Mouse (Mus musculus) neutrophil, adult 5-6 weeks (primary cell): ENCODE measurements around the gene 6030458C11Rik. TPM values are rescaled to one million over a fixed set of nuclear protein-coding genes. Genes with fewer than 3 reads are reported as not detected.

Experiments used
- ATAC-seq: fragments of 151-379, 151-347 bp; 2 replicates; pipeline ENCODE4 v1.8.0; 2017; ENCODE audit warnings: mild to moderate bottlenecking, moderate TSS enrichment; ENCODE audit not compliant: insufficient number of reproducible peaks, poor library complexity, low FRiP score, severe bottlenecking; ENCODE audit errors: extremely low read depth
- total RNA-seq: library from RNA; stranded (forward); fragments of 200-1000 nt; gene quantifications from 2 replicates; pipeline ENCODE4 v1.2.3, GENCODE M21; 2017

The 6030458C11Rik gene
- 12.9 and 17.7 TPM in 2 replicates for total RNA-seq

DNA sequence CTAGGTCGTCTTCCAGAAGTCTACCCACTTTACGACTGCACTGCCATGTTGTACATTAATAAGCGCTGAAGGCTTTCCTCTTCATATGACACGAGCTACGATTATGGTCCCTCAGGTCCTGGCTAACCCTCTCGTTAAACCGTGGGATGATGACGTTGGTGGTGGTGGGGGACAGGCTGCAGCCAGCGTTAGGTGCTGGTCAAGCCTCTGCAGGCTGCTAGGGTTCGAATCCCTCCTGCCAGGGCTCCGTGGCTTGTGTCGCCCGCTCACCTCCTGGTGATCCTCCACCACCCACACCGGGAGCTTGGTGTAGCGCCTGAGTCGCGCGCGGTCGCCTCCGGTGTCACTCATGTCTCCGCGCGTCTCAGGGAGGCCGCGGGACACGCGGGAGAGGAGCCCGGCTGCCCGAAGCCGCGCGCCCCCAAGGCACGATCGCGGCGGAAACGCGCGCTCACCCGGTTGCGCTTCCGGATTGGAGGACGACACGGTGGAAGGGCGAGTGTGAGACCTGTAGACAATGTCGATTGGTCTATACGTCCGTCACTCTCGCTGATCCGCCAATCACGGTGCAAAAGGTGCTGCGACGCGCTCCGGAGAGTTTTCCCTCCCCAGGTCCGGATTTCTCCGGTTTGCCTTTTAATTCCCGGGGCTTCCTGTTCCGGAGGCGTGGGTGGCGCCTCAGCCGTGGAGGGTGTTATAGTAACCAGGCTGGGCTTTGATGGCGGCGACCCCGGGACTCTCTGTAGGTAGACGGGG, at the start of gene 6030458C11Rik, which contains the start of gene Drosha:
6030458C11Rik (minus strand) TSS at position 453 of the 756 bp plus-strand sequence.
Drosha (plus strand) TSS at position 619 of the 756 bp plus-strand sequence.
- peak; percentile 99 for ATAC-seq

DNA sequence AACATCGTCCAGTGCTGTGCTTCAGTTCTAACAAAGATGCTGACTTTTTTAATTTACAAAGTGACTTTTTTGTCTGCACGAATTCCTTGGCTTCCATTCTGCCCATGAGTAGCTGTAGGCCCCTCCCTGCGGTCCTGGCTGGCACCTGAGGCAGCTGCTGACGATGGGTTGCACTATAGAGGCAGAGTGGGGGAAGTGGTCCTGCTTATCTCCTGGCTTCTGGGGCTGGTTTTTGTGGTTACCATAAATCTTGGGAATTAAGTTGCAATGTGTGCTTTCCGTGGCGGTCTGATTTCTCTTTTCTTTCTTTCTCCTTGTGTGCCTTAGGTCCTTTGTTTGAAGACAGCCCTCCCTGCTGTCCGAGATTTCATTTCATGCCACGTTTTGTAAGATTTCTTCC, 42.8 kb upstream of the 6030458C11Rik start:
- ATAC-seq, result no peak

DNA sequence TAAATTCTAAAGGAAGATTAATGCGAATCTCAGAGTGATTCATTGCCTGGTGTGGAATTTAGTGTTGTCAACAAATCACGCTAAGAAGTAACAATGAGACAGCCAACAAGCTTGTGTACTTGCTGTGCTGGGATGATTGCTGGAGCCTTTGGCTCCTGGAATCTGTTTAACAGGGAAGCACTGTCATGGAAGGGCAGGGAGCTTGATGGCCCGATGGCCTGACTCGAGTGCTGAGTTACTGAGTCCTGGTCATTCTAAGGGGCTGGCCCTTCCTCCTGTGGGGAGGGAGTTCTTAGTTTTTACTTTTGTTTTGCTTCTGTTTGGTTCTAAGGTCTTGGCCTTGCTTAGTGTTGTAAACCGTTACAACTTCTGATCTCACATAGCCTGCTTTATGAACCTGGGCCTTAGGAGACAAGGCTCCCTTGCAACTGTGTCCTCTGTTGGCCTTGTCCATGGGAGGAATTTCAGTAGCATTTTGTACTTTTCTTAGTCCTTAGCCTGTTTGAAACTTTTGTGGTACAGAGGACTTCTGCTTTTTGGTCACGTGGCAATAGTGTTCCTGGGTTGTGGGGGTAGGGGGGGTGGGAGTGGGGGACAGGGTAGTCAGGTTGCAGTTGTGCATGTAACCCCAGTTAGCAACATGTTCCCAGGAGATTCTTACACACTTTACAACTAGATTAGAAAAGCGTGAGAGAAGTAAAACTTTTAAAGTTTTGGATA, 41.3 kb upstream of the 6030458C11Rik start:
- ATAC-seq, result peak; percentile 30; the same call in 1 of the 2 replicates

DNA sequence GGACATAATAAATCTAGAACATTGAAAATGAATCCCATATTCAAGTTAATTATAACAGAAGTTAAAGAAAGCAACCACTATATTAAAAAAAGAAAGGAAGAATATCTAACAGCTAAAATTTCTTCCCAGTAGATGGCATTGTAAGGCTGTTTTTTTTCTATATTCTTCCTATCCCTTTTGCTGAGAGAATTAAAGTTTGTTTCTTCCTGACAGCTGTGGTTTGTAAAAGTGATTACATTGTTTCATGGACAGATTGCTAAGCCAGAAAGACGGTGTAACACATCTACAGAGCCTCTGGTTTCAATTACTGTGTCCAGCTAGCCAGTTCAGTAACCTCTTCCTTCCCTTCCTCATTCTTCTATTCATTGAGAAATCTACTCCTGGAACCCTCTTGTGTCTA, 39.2 kb upstream of the 6030458C11Rik start:
- no peak for ATAC-seq

DNA sequence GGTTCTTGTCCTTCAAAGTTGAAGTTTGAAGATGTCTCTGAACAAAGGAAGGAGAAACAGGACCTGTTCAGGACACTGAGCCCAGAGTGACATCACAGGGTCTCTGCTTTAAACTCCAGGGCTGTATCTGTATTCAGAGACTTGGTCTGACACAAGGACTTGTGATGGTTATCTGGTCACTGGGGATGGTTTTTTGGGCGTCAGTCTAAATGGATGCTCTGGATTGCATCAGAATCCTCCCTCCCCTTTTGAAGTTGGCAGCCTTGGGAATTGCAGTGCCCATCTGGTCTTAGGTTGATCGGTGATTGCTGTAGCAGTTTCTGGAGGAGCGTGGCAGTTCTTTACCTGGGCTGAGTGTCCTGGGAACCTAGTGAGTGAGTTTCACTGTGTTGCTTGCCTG, 37.6 kb upstream of the 6030458C11Rik start:
- ATAC-seq, result no peak

DNA sequence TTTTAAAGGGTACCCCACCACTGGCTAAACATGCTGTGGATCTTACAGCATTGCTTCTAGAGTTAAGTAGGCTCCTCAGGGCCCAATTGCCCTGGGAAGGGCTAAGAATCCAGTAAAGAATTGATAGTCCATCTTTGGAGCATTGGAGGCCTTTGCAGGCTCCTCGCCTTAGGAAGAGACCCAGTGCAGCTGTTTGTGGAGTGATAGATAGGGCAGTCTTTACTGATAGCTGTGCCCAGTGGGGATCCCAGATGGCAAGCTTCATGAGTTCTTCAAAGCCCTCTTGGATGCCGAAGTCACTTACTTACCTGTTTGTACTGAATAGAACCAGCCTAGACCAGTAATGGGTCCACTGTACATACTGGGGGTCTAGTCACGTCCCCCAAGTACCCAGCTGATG, 34.2 kb upstream of the 6030458C11Rik start:
- ATAC-seq, result no peak

DNA sequence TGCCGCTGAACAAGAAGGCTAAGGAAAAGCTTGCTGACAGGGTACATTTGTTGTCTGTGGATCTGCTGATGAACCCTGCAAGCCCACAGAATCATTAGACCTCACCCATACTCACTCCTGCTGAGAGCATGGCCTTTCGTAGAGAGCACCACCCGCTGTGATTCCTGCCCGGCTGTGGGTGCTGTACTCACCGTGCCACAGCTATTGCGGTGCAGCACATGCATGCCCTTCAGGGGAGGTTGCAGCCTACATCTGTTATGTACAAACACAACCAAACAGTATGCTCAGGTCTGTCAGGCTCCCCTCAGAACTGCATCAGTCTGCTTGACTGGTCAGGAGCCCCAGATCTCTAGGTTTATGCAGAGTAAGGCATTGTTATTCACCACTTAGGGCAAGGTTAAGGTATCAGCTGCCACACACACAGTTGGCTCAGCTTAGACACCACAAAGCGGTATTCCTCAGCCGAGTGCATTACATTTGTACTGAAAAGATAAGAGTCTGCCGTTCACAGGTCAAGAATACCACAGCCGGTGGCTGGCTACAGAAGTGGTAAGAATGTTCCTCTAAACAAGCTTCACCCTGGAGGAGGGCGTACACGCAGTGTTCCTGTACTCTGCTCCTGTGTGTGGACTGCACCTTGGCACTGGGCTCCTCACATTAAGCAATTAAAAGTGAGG, 33.5 kb upstream of the 6030458C11Rik start:
- ATAC-seq, result no peak

DNA sequence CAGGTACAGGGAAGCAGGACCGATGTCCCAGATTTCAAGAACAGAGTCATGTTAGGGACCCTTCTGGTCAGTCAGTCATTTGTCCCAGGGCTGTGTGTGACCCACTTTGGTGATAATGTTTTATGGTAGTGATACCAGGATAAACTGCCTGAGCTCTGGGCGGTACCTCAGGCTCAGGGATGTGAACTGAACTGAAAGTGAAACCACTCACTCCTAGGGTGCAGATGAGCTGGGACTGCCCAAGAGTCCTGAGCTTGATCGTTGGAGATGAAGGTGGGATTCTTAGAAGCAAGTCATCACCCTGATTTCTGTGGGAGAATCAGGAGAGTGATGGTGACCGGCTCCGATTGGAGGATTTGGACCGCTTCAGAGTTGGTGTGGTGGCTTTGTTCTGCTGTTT, 32.3 kb upstream of the 6030458C11Rik start:
- no peak for ATAC-seq

DNA sequence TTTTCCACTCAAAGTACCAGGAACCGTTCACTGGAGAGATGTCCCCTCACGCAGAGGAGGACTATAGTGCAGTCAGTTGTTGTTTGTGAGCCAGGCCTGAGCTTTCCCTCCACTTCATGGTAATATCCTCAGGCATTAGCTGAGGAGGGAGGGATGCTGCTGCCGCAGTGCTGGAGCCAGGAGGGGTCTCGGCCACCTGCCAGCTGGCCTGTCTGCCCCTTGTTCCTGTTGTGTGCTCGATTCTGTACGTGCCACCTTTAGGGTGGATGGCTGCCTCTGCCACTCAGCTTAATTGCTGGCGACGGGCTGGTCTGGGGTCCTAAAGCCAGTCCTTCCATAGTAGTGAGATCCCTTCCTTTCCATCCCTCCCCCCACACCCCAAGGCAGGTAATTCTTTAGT, 29.0 kb upstream of the 6030458C11Rik start:
- ATAC-seq, result no peak

DNA sequence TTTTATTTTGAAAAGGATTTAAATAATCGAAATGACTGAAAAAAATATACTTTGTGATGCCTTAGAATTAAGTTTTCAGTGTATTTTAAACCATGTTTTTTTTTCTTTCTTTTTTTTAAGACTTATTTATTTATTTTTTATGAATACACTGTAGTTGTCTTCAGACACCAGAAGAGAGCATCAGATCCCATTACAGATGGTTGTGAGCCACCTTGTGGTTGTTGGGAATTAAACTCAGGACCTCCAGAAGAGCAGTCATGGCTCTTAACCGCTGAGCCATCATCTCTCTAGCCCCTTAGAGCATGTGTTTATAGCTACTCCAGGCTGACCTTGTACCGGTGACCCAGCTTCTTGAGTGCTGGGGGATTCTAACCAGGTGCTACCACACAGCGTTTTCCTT, 24.9 kb upstream of the 6030458C11Rik start:
- no peak for ATAC-seq

DNA sequence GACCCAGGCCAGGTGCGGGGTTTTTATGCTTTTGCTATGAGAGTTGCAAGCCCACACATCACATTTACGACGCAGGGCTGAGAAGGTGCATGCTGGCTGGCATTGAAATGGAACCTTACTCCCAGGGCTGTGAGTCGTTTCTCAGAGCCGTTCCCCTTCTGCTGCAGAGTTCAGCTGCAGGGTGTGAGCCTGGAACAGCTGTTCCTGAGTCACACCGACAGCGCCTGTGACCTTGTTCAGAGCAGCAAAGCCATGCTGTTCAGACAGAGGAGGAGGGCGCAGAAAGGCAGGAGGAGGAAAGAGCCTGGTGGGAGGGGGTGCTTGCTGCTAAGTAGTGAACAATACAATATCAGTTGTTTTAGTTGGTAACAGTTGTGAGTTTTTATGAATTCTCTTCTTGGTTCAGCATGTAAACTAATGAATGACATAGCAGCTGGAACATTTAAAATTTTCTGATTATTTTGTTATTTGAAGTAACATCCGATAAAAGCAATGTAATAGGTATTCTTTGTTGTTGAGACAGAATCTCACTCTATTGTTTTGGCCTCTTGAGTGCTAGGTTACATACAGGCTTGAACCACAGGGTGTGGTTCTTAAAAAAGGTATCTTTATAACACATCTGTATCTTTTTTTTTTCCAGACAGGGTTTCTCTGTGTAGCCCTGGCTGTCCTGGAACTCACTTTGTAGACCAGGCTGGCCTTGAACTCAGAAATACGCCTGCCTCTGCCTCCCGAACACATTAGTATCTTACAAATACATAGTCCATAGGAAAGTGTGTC, 23.9 kb upstream of the 6030458C11Rik start:
- no peak for ATAC-seq

DNA sequence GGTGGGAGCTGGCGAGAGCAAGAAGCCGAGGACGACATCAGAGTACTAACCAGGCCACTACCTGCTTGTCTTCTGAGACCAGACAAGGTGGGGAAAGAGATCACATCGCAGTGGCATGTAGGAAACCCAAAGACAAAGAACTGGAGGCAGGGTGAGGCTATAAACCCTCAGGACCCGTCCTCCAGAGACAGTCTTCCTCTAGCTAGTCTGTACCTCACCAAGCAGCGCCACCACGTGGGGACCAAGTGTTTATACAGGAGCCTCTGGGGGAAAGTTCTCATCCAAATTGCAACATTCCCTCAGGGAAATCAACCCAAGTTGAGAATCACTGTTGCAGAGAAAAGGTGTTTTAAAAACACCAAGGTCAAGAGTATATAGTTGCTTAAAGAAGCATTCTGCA, 18.4 kb upstream of the 6030458C11Rik start:
- ATAC-seq, result no peak

DNA sequence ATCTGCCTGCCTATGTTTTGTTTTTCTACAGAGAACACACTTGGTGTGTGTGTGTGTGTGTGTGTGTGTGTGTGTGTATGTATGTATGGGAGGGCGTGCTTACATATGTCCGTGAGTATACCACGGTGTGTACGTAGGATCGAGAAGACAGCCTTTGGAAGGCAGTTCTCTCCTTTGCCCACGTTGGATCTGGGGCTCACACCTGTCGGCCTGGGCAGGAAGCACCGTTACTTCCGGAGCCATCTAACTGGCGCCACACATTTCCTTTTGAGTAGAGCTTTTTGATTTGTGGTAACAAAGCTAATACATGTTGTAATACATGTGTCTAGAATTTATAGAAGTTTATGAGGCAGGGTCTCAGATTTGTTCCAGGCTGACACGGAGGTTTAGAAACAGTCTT, 16.3 kb upstream of the 6030458C11Rik start:
- ATAC-seq, result peak; percentile 44; the same call in 1 of the 2 replicates

DNA sequence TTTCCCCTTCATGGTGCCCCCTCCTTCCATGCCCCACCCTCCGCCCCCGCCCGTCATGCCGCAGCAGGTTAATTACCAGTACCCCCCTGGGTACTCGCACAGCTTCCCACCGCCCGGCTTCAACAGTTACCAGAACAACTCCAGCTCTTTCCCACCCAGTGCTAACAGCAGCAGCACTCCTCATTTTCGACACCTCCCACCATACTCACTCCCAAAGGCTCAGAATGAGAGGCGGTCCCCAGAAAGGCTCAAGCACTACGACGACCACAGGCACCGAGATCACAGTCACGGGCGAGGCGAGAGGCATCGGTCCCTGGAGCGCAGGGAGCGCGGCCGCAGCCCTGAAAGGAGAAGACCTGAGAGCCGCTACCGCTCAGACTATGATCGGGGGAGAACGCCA, 9.8 kb upstream of the 6030458C11Rik start:
- no peak for ATAC-seq

DNA sequence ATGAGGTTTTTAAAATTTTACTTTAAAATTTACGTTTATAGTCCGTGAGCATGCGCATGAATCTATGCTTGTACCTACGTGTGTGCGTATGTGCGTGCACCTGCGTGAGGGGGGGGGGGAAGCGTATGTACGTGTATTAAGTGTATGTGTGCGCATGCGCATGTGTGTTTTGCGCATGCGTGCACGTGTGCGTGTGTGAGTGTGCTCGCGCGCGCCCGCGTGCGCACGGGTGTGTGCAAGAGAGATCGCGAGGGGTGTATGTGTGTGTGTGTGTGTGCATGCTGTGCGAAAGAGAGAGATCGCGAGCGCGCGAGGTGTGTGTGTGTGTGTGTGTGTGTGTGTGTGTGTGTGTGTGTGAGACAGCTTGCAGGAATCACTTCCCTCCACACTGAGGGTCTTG, 8.9 kb upstream of the 6030458C11Rik start:
- no peak for ATAC-seq

DNA sequence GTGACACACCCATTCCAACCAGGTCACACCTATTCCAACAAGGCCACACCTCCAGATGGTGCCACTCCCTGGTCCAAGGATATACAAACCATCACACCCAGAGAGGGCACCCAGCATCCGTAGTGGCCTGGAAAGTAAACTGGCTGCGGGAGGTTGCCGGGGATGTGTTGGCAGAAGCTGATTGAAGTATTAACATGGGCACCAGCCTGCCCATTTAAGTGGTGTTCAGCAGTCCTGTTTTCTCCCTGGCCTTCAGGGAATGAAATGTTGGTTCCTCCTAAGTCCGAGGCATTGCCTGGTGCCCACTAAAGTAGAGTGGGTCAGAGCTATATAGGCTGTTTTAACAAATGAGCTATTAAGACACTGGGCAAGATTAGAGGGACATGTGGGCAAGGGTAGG, 8.2 kb upstream of the 6030458C11Rik start:
- ATAC-seq, result no peak

DNA sequence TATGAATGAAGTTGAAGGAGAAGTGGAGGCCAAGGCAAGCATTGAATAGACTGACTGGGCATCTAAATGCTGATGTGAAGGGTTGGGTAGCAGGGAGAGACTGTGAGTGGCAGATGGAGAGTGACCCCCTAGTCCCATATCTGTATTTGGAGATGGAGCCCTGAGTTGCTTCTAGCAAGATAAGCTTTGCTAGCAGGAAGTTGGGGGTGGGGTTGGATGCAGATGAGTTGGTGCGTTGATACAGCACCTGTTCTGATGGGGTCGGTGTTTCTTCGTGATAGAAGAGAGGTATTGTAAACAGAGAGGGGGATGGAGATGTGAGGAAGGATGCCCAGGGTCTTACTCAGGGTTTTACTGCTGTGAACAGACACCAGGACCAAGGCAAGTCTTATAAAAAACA, 5.4 kb upstream of the 6030458C11Rik start:
- ATAC-seq, result no peak

DNA sequence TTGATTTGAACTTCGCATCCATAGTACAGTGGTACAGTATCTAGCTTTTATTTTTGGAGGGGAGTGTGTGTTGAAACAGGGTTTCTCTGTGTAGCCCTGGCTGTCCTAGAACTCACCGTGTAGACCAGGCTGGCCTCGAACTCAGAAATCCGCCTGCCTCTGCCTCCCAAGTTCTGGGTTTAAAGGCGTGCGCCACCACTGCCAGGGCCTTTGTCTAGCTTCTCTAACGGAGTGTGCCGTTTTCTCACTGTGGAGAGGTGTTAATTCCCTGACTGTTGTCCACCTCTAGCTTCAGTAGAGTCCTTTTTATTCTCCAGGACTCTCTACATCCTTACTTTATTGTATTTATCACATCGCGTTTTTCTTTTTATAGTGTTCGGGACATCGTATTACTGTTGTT, 959 bp upstream of the 6030458C11Rik start:
- no peak for ATAC-seq

DNA sequence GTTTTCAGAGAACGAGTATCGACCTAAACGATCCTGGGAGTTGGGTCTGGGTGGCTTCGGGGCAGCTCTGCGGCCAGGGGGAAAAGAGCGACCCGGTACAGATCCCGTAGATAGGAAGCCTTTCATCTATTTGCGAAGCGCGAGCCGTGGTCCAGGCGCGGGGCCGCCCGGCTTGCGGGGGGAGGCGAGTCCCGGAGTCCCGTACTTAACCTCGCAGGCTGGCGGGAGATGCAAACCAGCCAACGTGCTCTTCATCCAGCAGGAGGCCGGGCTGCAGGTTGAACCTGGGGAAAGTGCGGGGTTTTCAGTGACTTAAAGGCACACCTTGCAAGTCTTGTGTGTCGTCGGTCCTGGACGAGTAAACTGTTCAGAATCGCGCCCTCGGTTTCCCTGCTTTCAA, 516 bp upstream of the 6030458C11Rik start:
- no peak; the same call in 1 of the 2 replicates for ATAC-seq
